Mouse (Mus musculus) fat pad, adult 2 months (tissue): ENCODE results near the gene Ttc9.

Experiments
- DNase-seq: peaks from one replicate; pipeline ENCODE4 v3.0.0-alpha.2; 2011; ENCODE audit warnings: low read depth, low spot score; ENCODE audit errors: extremely low read depth

Gene Ttc9

GRCm38 (mm10) chr12:81630915-81631660, at the start of gene Ttc9:
TSS of gene Ttc9 (plus strand) at chr12:81631249.
- DNase-seq = no peak

GRCm38 (mm10) chr12:81594902-81595671, 36.0 kb upstream of the Ttc9 start, which contains the start of gene Med6:
TSS of gene Med6 (minus strand) at chr12:81595008.
- peak; percentile 77 for DNase-seq

- no peak for DNase-seq
Observed at GRCm38 (mm10) chr12:81596547-81597262, 34.3 kb upstream of the Ttc9 start.

- no peak for DNase-seq
Observed at GRCm38 (mm10) chr12:81604995-81605784, 25.9 kb upstream of the Ttc9 start.

- no peak for DNase-seq
Observed at GRCm38 (mm10) chr12:81609445-81609844, 21.6 kb upstream of the Ttc9 start.

- no peak for DNase-seq
Observed at GRCm38 (mm10) chr12:81615807-81616206, 15.2 kb upstream of the Ttc9 start.

GRCm38 (mm10) chr12:81616980-81617379, 14.1 kb upstream of the Ttc9 start:
- no peak for DNase-seq

- no peak for DNase-seq
Observed at GRCm38 (mm10) chr12:81619302-81619701, 11.7 kb upstream of the Ttc9 start.

- no peak for DNase-seq
Observed at GRCm38 (mm10) chr12:81623377-81623776, 7.7 kb upstream of the Ttc9 start.

GRCm38 (mm10) chr12:81626226-81626861, 4.7 kb upstream of the Ttc9 start:
- DNase-seq = no peak

- peak; percentile 57 for DNase-seq
Observed at GRCm38 (mm10) chr12:81627426-81627825, 3.6 kb upstream of the Ttc9 start.

GRCm38 (mm10) chr12:81628091-81628490, 3.0 kb upstream of the Ttc9 start:
- peak; percentile 57 for DNase-seq

GRCm38 (mm10) chr12:81630520-81630914, 532 bp upstream of the Ttc9 start:
- DNase-seq = no peak

- DNase-seq = no peak
Observed at GRCm38 (mm10) chr12:81631661-81632401, 782 bp downstream of the Ttc9 start.

- DNase-seq = no peak
Observed at GRCm38 (mm10) chr12:81633246-81633645, 2.2 kb downstream of the Ttc9 start.

- DNase-seq = no peak
Observed at GRCm38 (mm10) chr12:81640656-81641055, 9.6 kb downstream of the Ttc9 start.

GRCm38 (mm10) chr12:81642361-81643082, 11.5 kb downstream of the Ttc9 start:
- DNase-seq = no peak

- no peak for DNase-seq
Observed at GRCm38 (mm10) chr12:81646811-81647210, 15.8 kb downstream of the Ttc9 start.

- DNase-seq = no peak
Observed at GRCm38 (mm10) chr12:81653344-81653743, 22.3 kb downstream of the Ttc9 start.
